Mouse (Mus musculus): ENCODE data around the gene Pak2.
"Not testable (repeated sequence)": the region's sequence is repeated elsewhere in the genome, so short reads cannot be mapped to it uniquely, and the experiment has no call there.

Pak2 gene

GRCm38 (mm10) chr16:32091466-32091865 is 12.3 kb upstream of the Pak2 start:
- no peak for DNase-seq (ENCODE audit: extremely low spot score, low spot score)

GRCm38 (mm10) chr16:32087629-32088443 is 8.7 kb upstream of the Pak2 start:
- no peak for DNase-seq (ENCODE audit: extremely low spot score, low spot score)

- peak; percentile 79 for DNase-seq (ENCODE audit: extremely low spot score, low spot score)
Observed at GRCm38 (mm10) chr16:32078408-32078990, 643 bp downstream of the Pak2 start.

- DNase-seq (ENCODE audit: extremely low spot score, low spot score), result no peak
Observed at GRCm38 (mm10) chr16:32077648-32078407, 1.3 kb downstream of the Pak2 start.

GRCm38 (mm10) chr16:32076406-32076805 is 2.7 kb downstream of the Pak2 start:
- DNase-seq (ENCODE audit: extremely low spot score, low spot score), result no peak

- DNase-seq (ENCODE audit: extremely low spot score, low spot score), result no peak
Observed at GRCm38 (mm10) chr16:32075762-32076161, 3.4 kb downstream of the Pak2 start.

GRCm38 (mm10) chr16:32070070-32070469 is 9.1 kb downstream of the Pak2 start:
- not testable (repeated sequence) for DNase-seq (ENCODE audit: extremely low spot score, low spot score)

GRCm38 (mm10) chr16:32068389-32069300 is 10.5 kb downstream of the Pak2 start:
- DNase-seq (ENCODE audit: extremely low spot score, low spot score), result no peak

- no peak for DNase-seq (ENCODE audit: extremely low spot score, low spot score)
Observed at GRCm38 (mm10) chr16:32066899-32067298, 12.2 kb downstream of the Pak2 start.

GRCm38 (mm10) chr16:32063900-32064299 is 15.2 kb downstream of the Pak2 start:
- DNase-seq (ENCODE audit: extremely low spot score, low spot score), result no peak

- no peak for DNase-seq (ENCODE audit: extremely low spot score, low spot score)
Observed at GRCm38 (mm10) chr16:32062226-32062625, 16.9 kb downstream of the Pak2 start.

- no peak for DNase-seq (ENCODE audit: extremely low spot score, low spot score)
Observed at GRCm38 (mm10) chr16:32059840-32060523, 19.2 kb downstream of the Pak2 start.

GRCm38 (mm10) chr16:32058817-32059216 is 20.3 kb downstream of the Pak2 start:
- no peak for DNase-seq (ENCODE audit: extremely low spot score, low spot score)

- DNase-seq (ENCODE audit: extremely low spot score, low spot score), result no peak
Observed at GRCm38 (mm10) chr16:32042367-32042766, 36.8 kb downstream of the Pak2 start.

GRCm38 (mm10) chr16:32019678-32020077 is 59.5 kb downstream of the Pak2 start:
- no peak for DNase-seq (ENCODE audit: extremely low spot score, low spot score)

- DNase-seq (ENCODE audit: extremely low spot score, low spot score), result no peak
Observed at GRCm38 (mm10) chr16:32010330-32010729, 68.8 kb downstream of the Pak2 start.

GRCm38 (mm10) chr16:32009913-32010312 is 69.2 kb downstream of the Pak2 start:
- no peak for DNase-seq (ENCODE audit: extremely low spot score, low spot score)

GRCm38 (mm10) chr16:32008529-32009293 is 70.4 kb downstream of the Pak2 start:
- DNase-seq (ENCODE audit: extremely low spot score, low spot score), result no peak

GRCm38 (mm10) chr16:32004731-32005130 is 74.4 kb downstream of the Pak2 start:
- DNase-seq (ENCODE audit: extremely low spot score, low spot score), result no peak
